Mouse (Mus musculus): ENCODE results near the gene Usp45.

Gene Usp45

DNA sequence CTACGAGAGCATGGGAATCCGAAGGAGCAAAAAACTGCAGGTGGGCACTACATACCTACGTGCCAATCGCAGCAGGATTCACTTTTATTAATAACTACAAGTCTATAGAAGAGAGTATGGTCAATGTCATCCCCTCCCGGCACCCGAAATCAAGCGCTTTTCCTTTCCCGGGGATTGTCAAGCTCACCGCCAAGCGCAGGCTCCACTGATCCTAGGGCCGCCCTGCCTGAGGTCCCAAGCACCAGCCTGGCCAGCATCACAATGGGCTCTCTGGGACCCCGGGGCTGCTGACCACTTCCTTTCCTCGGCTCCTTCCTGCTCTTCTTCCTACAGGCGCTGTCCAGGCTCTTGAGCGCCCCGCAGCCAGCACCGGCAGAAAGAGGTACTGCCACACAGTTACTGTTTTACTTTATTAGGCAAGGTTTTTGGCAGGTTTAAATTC, at the start of gene Usp45, which contains the start of gene Tstd3:
TSS of gene Usp45 (plus strand) at position 294 of the 442 bp plus-strand sequence.
TSS of gene Tstd3 (minus strand) at position 350 of the 442 bp plus-strand sequence.
- peak; percentile 78 for DNase-seq (ENCODE audit: low read depth, low spot score)

DNA sequence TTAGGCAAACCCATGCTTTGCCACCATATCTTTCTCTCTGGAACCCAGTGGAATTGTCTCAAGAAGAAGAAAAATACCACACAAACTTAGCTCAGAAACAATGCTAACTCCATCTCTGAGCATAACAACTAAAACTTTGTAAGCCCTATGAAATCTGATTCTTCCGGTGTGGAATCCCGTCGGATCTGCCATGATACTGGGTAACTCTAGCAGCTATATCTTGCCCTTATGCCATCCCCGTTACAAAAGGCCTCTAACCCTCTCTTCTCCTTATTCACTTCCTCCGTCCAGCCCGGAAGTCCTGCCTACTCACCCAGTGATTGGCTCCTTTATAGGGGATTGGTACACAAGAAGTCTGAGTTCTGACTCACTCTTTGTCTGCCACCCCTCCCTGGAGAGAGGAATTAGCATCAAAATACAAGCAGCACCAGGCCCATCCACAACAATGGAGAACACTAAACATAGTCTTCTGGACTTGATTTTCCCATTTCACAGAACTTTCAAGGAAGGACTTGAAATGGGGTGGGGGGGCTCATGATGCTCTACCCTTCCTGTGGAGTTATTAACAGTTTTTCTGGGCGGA, 44.1 kb upstream of the Usp45 start:
- DNase-seq (ENCODE audit: low read depth, low spot score): peak; percentile 99

- peak; percentile 86 for DNase-seq (ENCODE audit: low read depth, low spot score)
Observed at GRCm38 (mm10) chr4:21726912-21727614, 39.9 kb upstream of the Usp45 start.

DNA sequence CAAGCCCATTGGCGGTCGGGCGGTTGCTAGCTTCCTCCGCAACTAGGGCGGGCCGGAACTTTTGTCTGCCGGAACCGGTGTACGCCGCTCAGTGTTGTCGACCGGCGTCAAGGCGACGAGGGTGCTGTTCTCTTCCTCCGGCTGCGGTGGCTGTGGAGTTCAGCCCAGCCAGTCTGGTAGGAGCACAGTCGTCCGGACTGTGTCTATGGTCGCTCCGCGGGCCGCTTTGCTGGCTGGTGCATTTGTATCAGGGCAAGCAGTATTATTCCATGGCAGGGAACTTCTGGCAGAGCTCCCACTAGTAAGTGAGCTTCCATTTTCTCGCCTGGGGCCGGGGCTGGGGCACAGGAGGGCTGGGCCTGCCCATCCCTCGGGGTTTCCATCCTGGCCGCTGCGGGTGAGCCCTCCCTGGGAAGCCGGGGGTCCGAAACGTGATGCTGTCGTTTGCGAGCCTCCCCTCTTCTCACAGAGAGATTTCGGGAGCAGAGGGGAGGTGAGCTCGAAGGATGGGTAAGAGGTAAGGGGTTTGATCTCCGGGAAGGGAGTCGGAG, 39.3 kb upstream of the Usp45 start, which contains the start of gene Ccnc:
TSS of gene Ccnc (plus strand) at position 87 of the 551 bp plus-strand sequence.
- peak; percentile 96 for DNase-seq (ENCODE audit: low read depth, low spot score)

DNA sequence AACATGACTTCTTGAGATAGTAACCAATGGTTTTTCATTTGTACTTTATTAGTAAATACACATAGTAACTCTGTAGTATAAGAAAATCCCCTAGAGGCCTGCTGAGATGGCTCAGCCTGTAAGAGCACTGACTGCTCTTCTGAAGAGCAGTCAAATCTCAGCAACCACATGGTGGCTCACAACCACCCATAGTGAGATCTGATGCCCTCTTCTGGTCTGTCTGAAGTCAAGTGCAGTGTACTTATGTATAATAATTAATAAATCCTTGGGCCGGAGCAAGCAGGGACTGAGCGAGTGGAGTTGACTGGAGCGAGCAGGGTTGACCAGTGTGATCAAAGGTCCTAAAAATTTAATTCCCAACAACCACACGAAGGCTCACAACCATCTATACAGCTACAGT, 27.8 kb upstream of the Usp45 start:
- no peak for DNase-seq (ENCODE audit: low read depth, low spot score)

- peak; percentile 47 for DNase-seq (ENCODE audit: low read depth, low spot score)
Observed at GRCm38 (mm10) chr4:21744142-21744541, 22.8 kb upstream of the Usp45 start.

DNA sequence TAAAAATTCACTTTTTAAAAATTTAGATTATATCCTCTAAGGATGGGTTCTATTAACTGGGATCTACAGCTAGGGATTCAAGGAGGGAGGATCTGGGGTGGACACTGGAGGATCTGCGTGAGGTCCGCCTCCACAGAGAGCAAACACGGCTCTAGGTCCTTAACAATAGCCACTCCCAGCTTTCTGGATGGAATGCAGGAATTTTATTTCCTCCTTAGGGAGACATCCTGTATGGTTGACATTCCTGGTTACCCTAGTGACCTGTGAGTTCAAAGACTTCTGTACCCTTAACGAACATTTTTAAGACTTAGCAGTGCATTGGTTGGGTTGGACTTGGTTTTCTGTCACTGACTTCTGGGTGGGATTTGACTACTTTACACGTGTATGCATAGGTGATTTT, 21.2 kb upstream of the Usp45 start:
- peak; percentile 98 for DNase-seq (ENCODE audit: low read depth, low spot score)

- DNase-seq (ENCODE audit: low read depth, low spot score): peak; percentile 92
Observed at GRCm38 (mm10) chr4:21755123-21755789, 11.7 kb upstream of the Usp45 start.

DNA sequence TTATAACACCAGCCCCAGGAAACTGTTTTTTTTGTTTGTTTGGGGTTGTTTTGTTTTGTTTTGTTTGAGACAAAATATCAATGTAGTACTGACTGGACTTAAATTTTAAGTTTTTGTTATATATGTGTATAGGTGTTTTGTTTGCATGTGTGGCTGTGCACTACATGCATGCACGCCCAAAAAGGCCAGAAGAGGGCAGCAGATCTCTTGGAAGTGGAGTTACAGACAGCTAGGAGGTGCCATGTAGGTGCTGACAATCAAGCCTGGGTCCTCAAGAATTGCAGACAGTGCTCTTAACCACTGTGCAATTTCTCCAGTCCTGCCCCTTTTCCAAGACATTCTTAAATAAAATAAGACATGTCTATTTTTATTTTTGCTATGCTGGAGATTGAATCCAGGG, 8.1 kb upstream of the Usp45 start:
- peak; percentile 75 for DNase-seq (ENCODE audit: low read depth, low spot score)

DNA sequence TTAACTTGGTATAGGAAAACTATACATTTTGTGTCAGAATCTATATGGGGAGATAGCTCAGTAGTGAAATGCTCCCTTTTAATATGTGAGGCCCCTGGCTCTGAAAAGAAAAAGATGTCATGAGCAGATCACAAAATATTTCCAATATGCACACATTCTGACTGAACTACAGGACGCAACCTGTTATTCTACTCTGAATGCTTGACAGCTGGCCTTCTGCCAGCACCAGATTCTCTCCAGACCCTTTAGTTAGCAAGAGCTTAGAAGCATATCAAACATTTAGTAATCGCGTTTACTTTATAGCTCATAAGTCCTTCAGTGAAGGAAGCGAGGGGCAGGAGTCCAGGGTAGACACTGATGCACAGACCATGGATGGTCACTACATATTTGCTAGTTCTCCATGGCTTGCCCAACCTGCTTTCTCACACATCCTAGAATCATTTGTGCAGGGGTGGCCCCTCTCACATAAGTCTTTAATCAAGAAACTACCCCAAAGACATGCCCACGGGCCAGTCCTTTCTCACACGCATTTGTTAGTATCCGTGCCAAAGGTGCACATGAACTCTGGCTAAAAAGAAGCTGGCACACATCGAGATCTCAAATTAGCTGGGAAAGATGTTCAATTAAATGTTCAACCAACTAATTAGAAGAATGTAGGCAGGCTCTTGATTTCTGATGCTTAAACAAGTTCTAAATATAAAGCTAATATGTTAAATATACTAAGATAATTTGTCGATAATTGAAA, 5.4 kb upstream of the Usp45 start:
- DNase-seq (ENCODE audit: low read depth, low spot score): no peak

DNA sequence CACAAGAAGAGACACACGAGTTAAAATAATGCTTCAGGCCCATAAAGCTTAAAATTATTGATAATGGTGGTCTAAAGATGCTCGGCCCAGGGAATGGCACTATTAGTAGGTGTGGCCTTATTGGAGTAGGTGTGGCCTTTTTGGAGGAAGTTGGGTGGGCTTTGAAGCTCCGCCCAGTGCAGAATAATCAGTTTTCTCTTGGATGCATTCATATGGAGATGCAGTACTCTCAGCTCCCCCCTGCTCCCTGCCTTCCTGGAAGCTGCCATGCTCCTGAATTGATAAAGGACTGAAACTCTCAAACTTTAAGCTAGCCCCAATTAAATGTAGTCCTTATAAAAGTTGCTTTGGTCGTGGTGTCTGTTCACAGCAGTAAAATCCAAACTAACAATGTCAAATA, 3.1 kb upstream of the Usp45 start:
- peak; percentile 87 for DNase-seq (ENCODE audit: low read depth, low spot score)

DNA sequence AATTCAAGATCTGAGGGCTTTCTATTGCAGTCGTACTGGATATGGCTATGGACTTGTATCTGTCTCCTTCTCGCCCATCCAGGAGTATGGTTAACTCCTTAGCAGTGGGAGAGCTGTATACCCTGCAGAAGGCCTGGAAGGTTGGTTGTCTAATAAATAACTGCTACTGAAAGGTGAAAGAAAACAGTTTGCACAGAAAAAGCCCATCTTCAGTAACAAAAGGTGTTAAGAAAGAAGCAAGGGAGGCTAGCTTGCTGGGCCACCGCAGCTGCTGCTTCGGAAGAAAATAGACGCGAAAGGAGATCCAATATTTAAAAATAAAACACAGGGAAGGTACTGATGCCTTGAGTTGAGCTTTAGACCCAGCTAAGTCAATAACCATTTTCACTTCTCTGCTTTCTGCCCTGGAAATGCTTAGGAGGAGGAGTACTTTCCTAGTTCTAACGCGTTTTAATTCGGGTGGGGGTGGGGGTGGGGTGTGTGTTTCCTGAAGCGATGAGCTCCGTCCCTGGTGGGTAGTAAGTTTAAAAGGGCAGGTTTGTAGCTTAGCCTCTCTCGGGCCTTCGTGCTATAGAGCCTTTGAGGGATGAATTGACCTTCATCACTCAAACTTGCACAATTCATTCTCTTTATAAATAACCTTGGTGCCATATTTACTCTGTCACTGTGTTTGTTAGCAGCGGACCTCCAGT, 639 bp upstream of the Usp45 start:
- DNase-seq (ENCODE audit: low read depth, low spot score): no peak

DNA sequence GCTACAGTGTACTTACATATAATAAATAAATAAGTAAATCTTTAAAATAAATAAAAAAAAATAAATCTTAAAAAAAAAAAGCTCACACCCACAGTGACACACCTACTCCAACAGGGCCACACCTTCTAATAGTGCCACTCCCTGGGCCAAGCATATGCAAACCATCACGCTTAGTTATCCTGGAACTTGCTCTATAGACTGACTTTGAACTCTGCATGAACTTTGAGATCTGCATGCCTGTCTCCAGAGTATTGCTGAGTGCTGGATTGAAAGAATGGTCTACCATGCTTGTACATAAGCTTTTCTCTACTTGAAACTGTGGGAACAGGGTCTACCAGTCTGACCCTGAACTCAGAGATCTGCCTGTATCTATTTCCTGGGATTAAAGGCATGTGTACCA, 4.1 kb downstream of the Usp45 start:
- DNase-seq (ENCODE audit: low read depth, low spot score): peak; percentile 82

GRCm38 (mm10) chr4:21772306-21772705, 5.3 kb downstream of the Usp45 start:
- DNase-seq (ENCODE audit: low read depth, low spot score): peak; percentile 35

- DNase-seq (ENCODE audit: low read depth, low spot score): peak; percentile 90
Observed at GRCm38 (mm10) chr4:21776091-21776945, 9.4 kb downstream of the Usp45 start.

- DNase-seq (ENCODE audit: low read depth, low spot score): no peak
Observed at GRCm38 (mm10) chr4:21776946-21777265, 9.9 kb downstream of the Usp45 start.

DNA sequence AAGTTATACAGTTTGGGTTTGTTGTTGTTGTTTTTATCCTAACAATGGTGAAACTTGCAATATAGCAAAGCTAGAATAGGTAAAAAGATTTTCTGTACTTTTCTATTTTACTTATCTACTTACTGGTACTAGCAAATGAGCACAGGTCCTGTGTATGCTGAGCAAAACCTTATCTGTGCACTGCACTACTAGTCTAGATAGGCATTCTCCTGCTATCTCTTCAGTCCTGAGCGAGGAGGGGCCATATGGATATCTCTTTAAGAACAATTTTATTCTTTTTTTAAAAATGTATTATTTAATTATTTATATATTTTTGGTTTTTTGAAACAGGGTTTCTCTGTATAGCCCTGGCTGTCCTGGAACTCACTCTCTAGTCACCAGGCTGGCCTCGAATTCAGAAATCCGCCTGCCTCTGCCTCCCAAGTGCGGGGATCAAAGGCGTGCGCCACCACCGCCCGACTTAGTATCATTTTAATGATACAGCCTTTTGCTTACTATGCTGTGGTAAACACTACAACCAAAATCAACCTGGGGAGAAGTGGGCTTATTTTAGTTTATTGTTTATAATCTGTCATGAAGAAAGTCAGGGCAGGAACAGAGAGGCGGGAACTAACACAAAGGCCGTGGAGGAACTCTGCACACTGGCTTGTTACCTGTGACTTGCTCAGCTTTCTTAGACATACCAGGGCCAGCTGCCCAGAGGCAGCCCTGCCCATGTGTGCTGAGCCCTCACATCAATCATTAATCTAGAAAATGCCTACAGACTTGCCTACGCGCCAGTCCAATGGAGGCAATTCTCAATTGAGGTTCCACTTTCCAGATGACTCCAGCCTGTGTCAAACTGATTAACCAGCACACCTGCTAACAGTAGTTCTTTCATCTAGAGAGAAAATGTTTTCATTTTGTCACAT, 14.1 kb downstream of the Usp45 start:
- DNase-seq (ENCODE audit: low read depth, low spot score): no peak

GRCm38 (mm10) chr4:21786268-21786667, 19.3 kb downstream of the Usp45 start:
- DNase-seq (ENCODE audit: low read depth, low spot score): no peak

- DNase-seq (ENCODE audit: low read depth, low spot score): no peak
Observed at GRCm38 (mm10) chr4:21788903-21789302, 21.9 kb downstream of the Usp45 start.

Data from R1 (cell line).